Mouse (Mus musculus) kidney, adult 2 months (tissue): ENCODE results near the gene Adcy7.

ENCODE experiments used
- CTCF ChIP-seq: fragments of 200-500 bp; conservative IDR thresholded peaks from 2 replicates; pipeline ENCODE4 v1.5.1; 2011; ENCODE audit warnings: low read depth, mild to moderate bottlenecking, control low read depth, low read length, moderate library complexity, mixed read lengths; ENCODE audit not compliant: insufficient read depth, insufficient read length
- POLR2A ChIP-seq: fragments of 200-500 bp; IDR thresholded peaks from one replicate; pipeline ENCODE4 v1.6.1; 2011; ENCODE audit warnings: low read depth, low read length, control low read depth

GRCm38 (mm10) chr8:88244298-88244697 is 27.9 kb upstream of the Adcy7 start:
- TF ChIP-seq POLR2A (no peak), CTCF (peak; percentile 97)
